Mouse (Mus musculus) adipocyte (in vitro differentiated cells): ENCODE measurements around the gene Aym1.
"Not testable (repeated sequence)": the region's sequence is repeated elsewhere in the genome, so short reads cannot be mapped to it uniquely, and the experiment has no call there.

Experiments
- DNase-seq: peaks from one replicate; pipeline ENCODE4 v3.0.0-alpha.2; 2016; ENCODE audit warnings: low spot score

The Aym1 gene

GRCm38 (mm10) chr5:113354311-113354710 is 2.8 kb upstream of the Aym1 start:
- DNase-seq: no peak

DNA sequence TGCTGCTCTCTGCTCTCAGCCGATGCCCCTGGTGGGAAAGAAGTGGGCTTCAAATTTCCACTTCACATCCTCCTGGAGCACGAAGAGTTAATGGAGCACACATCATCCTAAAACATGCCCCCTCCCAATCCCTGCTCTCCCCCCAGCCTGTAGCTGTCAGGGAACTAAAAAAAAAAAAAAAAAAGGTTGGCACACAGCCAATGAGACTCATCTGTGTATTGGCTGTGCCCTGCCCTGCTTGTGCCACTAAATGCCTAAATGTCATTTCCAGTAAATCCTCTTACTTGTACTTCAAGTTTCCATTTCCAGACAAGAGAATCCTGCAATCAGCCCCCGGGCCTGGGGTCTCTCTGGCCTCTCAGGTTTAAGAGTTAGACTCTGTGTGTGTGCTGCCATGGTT is 562 bp downstream of the Aym1 start:
- no peak for DNase-seq

DNA sequence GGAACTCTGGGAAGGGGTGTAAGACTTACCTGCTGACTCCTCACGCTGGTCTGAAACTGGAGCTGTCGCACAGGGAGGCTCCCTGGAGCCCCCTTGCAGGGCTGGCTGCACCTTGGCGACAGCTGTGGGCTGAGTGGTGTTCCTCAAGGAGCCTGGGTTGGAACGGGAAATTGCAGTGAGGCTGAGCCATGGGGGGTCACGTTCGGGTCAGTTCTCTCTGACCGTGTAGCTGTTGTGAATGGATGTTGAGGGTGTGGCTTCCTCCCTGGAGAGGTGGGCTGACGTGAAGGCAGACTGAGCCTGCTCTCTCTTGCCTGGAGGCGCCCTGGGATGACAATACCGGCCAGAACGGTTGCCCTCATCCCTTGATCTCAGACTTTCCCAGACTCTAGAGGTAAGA is 1.7 kb downstream of the Aym1 start:
- DNase-seq: no peak

DNA sequence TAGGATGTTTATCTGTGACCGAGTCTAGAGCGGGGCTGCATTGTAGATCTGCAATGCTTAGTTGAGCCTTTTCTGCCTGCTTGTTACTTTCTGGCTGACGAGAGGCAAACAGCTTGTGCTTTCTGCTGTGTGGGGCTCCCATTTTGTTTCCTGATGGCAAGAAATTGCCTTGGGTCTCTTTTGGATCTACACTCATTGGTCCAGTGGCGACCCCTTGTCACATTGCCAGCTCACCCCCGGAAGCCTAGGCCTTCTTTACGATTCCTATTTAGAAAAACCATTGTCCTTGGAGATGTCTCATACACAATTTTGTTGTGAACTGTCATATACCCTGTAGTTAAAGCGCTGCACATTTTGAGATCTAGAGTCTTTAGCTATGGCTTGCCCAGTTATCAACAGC is 4.2 kb downstream of the Aym1 start:
- no peak for DNase-seq

GRCm38 (mm10) chr5:113362258-113362996 is 5.3 kb downstream of the Aym1 start:
- no peak for DNase-seq

DNA sequence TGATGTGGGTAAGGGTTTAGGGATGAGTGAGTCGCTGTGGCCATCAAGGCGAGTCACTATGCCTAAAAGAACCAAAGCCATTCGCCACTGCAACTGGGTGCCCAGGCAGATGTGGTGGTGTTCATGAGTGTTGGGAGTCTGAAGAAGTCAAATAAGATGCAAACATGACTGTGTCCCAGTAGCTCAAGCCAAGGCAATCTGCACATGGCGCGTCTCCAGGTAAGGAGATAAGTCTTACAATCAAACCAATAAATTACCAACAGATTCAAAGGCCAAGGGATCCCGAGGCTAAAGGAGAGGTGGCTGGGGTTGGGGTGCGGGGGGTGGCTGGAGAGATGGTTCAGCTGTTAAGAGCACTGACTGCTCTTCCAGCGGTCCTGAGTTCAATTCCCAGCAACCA is 6.1 kb downstream of the Aym1 start:
- DNase-seq: no peak

GRCm38 (mm10) chr5:113365921-113366320 is 8.8 kb downstream of the Aym1 start:
- DNase-seq: peak; percentile 67

DNA sequence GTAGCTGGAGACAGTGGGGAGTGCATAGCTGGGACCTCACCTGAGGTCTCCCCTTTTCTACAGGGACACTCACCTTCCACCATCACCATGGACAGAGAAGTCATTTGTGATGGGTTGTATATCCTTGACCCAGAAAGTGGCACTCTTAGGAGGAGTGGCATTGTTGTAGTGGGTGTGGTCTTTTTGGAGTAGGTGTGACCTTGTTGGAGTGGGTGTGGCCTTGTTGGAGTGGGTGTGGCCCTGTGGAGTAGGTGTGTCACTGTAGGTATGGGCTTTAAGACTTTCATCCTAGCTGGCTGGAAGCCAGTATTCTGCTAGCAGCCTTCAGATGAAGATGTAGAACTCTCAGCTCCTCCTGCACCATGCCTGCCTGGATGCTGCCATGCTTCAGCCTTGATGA is 10.6 kb downstream of the Aym1 start:
- not testable (repeated sequence) for DNase-seq

- no peak for DNase-seq
Measured at GRCm38 (mm10) chr5:113369262-113369868, 12.3 kb downstream of the Aym1 start.

DNA sequence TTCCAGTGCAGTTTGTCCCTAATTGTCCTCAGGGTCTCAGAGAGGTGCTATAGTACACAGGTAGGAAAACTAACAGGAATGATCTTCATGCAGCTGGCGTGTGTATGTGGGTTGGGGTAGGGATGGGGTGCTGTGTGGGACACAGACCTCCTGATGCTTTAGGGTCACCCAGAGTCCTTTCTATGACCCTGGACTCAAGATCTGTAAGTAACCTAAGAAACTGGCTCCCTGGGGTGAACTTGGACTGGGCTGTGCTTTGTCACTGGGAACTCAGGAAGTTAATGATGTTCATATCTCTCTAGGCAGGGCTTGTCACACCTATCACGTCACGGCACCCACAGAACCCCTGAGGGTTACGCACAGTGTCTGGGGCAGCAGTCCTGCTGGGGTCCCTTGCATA is 15.4 kb downstream of the Aym1 start:
- no peak for DNase-seq

DNA sequence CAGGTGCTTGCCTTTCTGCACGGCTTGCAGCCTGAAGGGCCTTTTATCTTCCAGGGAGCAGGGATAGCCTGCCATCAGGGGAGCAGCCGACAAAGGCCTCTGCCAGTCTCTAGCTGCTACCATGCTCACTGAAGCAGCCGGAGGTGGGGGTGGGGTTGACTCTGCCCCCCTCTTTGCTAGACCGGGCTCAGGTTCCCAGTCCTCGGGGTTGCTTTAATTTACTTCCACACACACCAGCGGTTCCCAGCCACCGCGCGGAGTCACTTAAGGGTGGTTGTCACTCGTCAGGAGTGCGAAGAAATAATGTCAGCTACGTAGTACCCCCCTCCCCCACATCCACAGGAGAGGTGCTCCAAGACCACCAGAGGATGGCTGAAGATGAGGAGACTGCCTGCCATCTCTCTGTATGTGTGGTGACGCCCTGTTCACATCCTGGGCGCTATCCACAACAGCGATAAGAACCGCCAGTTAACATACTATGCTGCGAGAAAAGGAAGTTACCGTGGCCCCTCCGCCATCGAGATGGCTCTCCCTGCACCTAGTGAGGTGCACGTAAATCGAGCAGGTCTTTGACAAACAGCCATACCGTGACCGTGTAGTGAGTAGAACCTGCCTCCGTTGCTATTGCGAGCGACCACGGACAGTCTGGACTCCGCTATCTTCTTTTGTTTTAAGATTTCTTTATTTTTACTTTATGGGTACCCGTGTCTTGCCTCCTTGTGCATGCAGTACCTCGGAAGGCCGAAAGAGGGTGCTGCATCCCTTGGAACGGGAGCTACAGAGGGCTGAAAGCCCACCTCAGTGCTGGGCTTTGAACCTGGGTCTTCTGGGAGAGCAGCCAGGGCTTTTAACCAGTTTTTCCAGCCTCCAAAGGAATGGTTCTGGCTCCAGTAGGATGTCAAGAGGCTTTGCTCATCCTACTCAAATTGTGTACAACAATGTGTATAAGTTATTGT is 16.2 kb downstream of the Aym1 start:
- DNase-seq: no peak

GRCm38 (mm10) chr5:113374290-113374689 is 17.2 kb downstream of the Aym1 start:
- no peak for DNase-seq

- DNase-seq: peak; percentile 3
Measured at GRCm38 (mm10) chr5:113375783-113376182, 18.7 kb downstream of the Aym1 start.

- DNase-seq: no peak
Measured at GRCm38 (mm10) chr5:113376292-113376691, 19.2 kb downstream of the Aym1 start.

DNA sequence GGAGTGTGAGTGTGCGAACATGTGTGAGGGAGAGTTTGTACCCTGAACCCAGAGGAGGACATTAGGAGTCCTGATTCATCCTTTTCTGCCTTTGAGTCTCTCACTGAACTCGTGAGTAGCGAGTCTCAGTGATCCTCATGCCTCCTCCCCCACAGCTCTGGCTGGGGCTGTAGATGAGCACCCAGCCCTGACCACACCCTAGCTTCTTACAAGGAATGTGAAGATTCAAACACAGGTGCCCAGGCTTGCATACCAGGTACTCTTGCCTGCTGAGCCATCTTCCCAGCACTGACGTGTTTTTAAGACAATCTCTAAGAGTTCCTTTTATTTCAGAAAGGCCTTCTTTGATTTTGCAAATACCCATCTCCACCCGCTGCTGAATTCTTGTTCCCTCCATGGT is 22.3 kb downstream of the Aym1 start:
- DNase-seq: no peak

GRCm38 (mm10) chr5:113380553-113380952 is 23.5 kb downstream of the Aym1 start:
- no peak for DNase-seq

GRCm38 (mm10) chr5:113382580-113382979 is 25.5 kb downstream of the Aym1 start:
- no peak for DNase-seq

DNA sequence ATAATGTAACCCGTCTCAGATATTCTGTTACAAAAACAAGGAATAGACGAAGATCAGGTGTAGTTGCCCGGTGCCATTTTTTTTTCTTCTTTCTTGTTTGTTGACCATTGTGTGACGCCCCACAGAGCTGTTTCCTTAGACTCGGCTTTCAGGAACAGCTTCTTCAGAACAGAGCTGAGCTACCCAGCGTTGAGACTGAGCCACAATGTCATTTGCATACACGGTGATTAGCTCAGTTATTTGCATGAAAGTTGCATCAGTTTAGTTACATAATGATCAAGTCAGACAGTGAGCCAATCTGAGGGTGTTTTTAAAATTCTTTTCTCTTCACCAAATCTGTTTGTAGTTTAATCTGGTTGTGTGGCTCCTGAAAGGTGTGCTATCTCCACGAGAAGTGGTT is 36.7 kb downstream of the Aym1 start:
- DNase-seq: no peak

- DNase-seq: no peak
Measured at GRCm38 (mm10) chr5:113396286-113396934, 39.3 kb downstream of the Aym1 start.

DNA sequence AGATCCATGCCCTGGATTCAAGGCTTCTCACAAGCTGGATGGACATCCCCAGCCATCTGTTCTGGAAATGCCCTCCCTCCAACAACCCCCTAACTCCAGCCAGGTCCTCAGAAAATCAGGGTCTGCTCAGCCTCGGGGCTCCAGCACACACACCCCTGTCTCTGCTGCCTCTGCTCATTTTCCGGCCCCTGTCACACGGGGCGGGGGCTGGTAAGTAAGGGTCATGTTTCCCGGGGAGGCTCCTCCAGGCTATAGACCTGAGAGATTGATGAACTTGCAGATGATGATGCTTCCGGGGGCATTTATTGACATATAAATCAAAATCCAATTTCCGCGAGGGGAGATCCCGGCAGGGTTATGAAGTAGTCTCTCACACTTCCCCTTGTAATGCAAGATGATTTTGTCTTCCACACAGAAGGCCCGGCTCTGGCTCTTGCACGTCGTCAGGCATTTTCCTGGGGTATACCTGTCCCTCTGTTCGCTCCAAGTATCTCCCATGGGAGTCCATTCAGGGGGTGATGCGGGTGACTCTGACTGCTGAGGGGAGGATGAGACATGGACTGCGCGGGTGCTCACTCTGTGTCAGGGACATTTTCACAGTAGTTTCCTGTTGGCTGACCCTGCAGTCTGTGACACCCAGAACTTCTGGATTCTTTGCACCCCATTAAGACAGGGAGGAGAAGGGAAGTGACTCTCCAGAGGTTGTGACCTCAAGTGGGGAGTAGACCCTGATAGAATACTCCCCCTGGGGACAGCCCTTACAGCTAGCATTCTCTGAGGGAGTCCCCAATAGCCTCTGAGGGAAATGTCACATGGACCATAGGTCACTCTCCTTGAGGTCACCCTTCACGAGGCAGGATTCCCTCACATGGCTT is 40.6 kb downstream of the Aym1 start:
- DNase-seq: no peak

DNA sequence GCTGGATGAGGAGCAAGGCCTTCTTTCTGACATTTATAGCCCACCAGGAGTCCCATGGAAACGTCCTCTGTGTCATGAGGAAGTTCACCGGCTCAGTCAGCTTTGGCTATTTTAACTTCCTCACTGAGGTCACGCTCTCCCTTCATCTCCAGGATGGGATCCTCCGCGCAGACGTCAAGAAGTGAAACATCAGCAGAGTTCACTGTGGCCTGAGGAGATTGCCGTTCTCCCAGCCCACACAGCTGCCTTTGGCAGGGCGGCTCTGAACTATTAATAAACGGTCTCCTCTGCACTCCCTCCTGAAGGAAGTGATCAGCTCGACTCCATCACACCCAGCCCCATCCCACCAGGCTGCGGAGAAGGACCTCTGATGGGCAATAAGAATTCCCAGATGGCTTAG is 45.6 kb downstream of the Aym1 start:
- no peak for DNase-seq
